Mouse (Mus musculus) hindbrain, embryonic 12.5 days (tissue): Measurements from ENCODE around the gene Ercc8. TPM values are rescaled to one million over a fixed set of nuclear protein-coding genes. Genes with fewer than 3 reads are reported as not detected.

Experiments used
- ATAC-seq: fragments of 200-750 bp; cut with Nextera tagmentation; 2 replicates; pipeline ENCODE4 v1.8.0; 2017; ENCODE audit warnings: moderate TSS enrichment; ENCODE audit not compliant: low FRiP score
- H3K27ac ChIP-seq: fragments of 300-500 bp; sonication (generic); 2 replicates; pipeline ENCODE4 v1.5.1; 2016; ENCODE audit warnings: mild to moderate bottlenecking
- H3K27me3 ChIP-seq: fragments of 300-500 bp; sonication (generic); 2 replicates; pipeline ENCODE4 v1.6.1; 2016; ENCODE audit warnings: mild to moderate bottlenecking
- H3K36me3 ChIP-seq: fragments of 300-500 bp; sonication (generic); 2 replicates; pipeline ENCODE4 v1.6.1; 2016; ENCODE audit warnings: mild to moderate bottlenecking
- H3K4me1 ChIP-seq: fragments of 300-500 bp; sonication (generic); 2 replicates; pipeline ENCODE4 v1.6.1; 2016
- H3K4me2 ChIP-seq: fragments of 300-500 bp; sonication (generic); replicated peaks from 2 replicates; pipeline ENCODE4 v1.6.1; 2016; ENCODE audit warnings: mild to moderate bottlenecking
- H3K4me3 ChIP-seq: fragments of 300-500 bp; sonication (generic); 2 replicates; pipeline ENCODE4 v1.5.1; 2016; ENCODE audit warnings: mild to moderate bottlenecking
- H3K9ac ChIP-seq: fragments of 300-500 bp; sonication (generic); 2 replicates; pipeline ENCODE4 v1.6.1; 2016; ENCODE audit warnings: mild to moderate bottlenecking, moderate library complexity
- H3K9me3 ChIP-seq: fragments of 300-500 bp; sonication (generic); replicated peaks from 2 replicates; pipeline ENCODE4 v1.6.1; 2016; ENCODE audit warnings: mild to moderate bottlenecking
- WGBS: fragments of 180-500 bp; shearing (Covaris S2); methylation state at CpG from one replicate; pipeline ENCODE4 v1.1.7; 2016; 5-methylcytosine and 5-hydroxymethylcytosine counted together
- polyA plus RNA-seq: library from polyadenylated mRNA; unstranded; fragments of >200 nt; fragmentation: Nextera tagmentation; extraction: Ambion mirVana; gene quantifications from 2 replicates; pipeline ENCODE4 v1.2.1, GENCODE M21; 2016

The Ercc8 gene
- polyA plus RNA-seq, 1 experiment from 2014 or later = 21.5 TPM

DNA sequence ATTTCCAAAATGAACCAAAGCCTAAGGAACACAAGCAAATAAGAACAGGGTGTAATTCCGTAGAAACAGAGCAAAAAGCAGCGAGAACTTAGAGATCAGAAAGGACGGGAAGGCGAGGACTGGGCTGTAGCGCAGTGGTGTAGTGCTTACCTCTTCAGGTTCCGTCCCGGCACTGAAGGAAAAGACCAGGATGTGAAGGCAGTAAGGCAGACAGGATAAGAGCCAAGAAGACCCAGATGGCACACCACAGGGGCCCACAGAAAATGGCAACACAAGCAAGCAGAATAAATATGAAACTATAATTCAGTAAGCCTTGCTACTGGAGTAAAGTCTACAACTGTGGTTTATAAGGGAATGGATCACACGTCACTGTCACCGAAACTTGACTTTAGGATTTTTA, 5.4 kb downstream of the Ercc8 start:
- no peak overlapping the region for H3K9ac ChIP-seq
- no peak overlapping the region for H3K4me3 ChIP-seq
- H3K27ac ChIP-seq = no peak overlapping the region
- ATAC-seq = no peak
- no peaks in the 10 kb centered on the region for H3K27me3 ChIP-seq
- peaks cover 9% of the 10 kb centered on the region for H3K4me1 ChIP-seq
- no peak overlapping the region for H3K4me2 ChIP-seq
- peaks cover 8% of the 10 kb centered on the region for H3K36me3 ChIP-seq
- 96% methylated on average over 9 of the region's 9 CpGs for WGBS
- H3K9me3 ChIP-seq = no peaks in the 10 kb centered on the region

DNA sequence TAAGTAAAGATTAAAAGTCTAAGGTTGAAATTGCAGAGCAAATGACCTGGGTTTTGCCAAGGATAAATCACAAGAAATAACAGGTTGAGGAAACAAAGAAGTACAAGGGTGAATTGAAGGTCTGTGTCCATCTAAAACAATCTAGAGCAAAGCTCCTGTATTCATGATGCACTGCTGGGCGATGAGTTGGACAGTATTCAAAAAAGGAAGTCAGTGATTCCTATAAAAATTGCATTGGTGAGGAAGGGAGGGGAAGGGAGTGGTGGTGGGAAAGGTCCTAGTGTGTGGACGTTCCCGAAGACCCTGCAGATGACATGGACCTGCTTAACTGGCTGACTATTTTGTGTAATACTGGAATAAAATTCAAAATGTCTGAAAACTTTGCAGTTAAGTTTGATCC, 6.1 kb downstream of the Ercc8 start:
- H3K27ac ChIP-seq = no peak overlapping the region
- no peak overlapping the region for H3K9ac ChIP-seq
- no peaks in the 10 kb centered on the region for H3K9me3 ChIP-seq
- H3K36me3 ChIP-seq = peaks cover 11% of the 10 kb centered on the region
- H3K4me1 ChIP-seq = peaks cover 3% of the 10 kb centered on the region
- H3K27me3 ChIP-seq = no peaks in the 10 kb centered on the region
- ATAC-seq = no peak
- no peak overlapping the region for H3K4me3 ChIP-seq
- H3K4me2 ChIP-seq = no peak overlapping the region
- WGBS = 89% methylated on average over 3 of the region's 3 CpGs

DNA sequence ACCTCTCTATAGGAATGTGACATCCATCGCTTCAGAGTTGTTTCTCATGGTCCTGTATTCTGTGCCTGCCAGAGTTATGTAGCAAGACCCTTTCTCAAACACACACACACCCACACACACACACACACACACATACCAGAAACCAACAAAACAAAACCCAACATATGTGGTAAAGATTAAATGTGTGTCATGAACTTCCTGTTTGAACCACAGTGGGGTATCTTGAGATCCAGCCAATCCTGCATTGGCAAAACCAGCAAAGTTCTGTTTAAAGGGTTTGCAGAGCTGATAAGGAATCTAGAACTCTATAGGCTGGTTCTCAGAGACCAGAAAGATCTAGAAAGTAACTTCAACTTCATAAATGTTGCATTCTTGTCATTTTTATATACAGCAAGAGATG, 11.5 kb downstream of the Ercc8 start:
- no peak for ATAC-seq
- Histone ChIP-seq H3K27ac (no peak overlapping the region), H3K4me3 (no peak overlapping the region), H3K9me3 (no peaks in the 10 kb centered on the region), H3K4me2 (no peak overlapping the region), H3K4me1 (no peaks in the 10 kb centered on the region), H3K9ac (no peak overlapping the region), H3K36me3 (peaks cover 33% of the 10 kb centered on the region), H3K27me3 (no peaks in the 10 kb centered on the region)
- WGBS = 90% methylated on average over 1 of the region's 1 CpGs

DNA sequence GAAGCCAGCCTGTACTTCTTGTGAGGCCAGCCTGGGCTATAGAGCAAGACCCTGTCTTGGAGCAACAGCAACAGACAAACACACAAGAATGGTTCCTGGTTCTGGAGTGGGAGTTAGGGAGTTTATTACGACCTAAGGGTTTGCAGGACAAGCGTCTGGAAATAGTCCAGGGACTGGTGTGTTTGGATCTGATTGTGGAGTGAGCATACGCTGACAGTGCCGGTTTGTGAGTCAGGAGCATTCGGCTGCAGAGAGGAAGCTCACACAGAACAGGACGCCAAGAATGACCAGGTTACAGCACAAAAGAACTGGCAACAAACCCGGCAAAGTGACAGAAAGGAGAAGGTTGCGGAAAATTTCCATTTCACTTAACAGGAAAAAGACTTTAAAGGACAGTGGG, 12.0 kb downstream of the Ercc8 start:
- WGBS = 89% methylated on average over 8 of the region's 8 CpGs
- Histone ChIP-seq H3K4me3 (no peak overlapping the region), H3K9ac (no peak overlapping the region), H3K36me3 (peaks cover 33% of the 10 kb centered on the region), H3K4me1 (no peaks in the 10 kb centered on the region), H3K4me2 (no peak overlapping the region), H3K27ac (no peak overlapping the region), H3K27me3 (no peaks in the 10 kb centered on the region), H3K9me3 (no peaks in the 10 kb centered on the region)
- ATAC-seq = no peak

DNA sequence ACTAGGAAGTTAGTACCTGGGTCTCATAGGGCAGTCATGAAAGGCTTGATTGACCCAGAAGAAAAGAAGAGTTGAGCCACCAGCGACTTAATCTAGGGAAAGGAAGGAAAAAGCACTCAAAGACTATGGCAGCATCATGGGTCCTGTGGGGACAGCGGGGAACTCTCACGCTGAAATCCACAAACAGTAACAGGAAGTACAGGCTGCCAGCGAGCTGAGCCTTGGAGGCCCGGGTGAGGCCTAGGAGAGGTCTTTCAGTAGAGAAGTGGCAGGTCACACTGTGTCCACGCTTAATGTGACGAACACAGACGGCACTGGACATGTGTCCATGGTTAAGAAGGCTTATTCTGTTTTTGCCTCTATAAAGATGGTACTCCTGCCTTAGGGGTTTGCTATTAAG, 21.1 kb downstream of the Ercc8 start:
- ATAC-seq = no peak
- Histone ChIP-seq H3K9ac (no peak overlapping the region), H3K4me3 (no peak overlapping the region), H3K27me3 (no peaks in the 10 kb centered on the region), H3K4me1 (no peaks in the 10 kb centered on the region), H3K9me3 (no peaks in the 10 kb centered on the region), H3K4me2 (no peak overlapping the region), H3K36me3 (peaks cover 56% of the 10 kb centered on the region), H3K27ac (no peak overlapping the region)
- WGBS = 93% methylated on average over 8 of the region's 8 CpGs

DNA sequence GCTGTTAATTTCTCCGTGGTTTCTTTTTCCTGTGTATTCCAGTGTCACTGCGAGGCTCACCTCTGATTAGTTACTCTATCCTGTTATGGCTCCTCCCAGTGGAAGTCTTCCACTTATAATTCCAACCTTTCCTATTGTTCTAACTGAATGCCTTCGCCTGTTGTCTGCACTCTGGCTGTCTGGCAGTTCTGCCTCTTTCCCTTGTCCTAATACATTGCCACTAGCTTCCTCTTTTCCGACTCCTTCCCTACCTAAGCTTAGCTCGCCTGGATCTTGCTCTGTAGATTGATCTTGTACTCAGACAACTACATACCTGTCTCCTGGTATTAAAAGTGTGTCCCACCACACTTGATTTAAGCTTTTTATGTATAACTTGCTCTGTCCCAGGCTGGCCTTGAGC, 22.3 kb downstream of the Ercc8 start:
- H3K36me3 ChIP-seq = peaks cover 66% of the 10 kb centered on the region
- no peak overlapping the region for H3K9ac ChIP-seq
- H3K4me2 ChIP-seq = no peak overlapping the region
- no peak overlapping the region for H3K27ac ChIP-seq
- H3K27me3 ChIP-seq = no peaks in the 10 kb centered on the region
- WGBS = 83% methylated on average over 5 of the region's 5 CpGs
- H3K9me3 ChIP-seq = no peaks in the 10 kb centered on the region
- H3K4me3 ChIP-seq = no peak overlapping the region
- H3K4me1 ChIP-seq = no peaks in the 10 kb centered on the region
- ATAC-seq = no peak

DNA sequence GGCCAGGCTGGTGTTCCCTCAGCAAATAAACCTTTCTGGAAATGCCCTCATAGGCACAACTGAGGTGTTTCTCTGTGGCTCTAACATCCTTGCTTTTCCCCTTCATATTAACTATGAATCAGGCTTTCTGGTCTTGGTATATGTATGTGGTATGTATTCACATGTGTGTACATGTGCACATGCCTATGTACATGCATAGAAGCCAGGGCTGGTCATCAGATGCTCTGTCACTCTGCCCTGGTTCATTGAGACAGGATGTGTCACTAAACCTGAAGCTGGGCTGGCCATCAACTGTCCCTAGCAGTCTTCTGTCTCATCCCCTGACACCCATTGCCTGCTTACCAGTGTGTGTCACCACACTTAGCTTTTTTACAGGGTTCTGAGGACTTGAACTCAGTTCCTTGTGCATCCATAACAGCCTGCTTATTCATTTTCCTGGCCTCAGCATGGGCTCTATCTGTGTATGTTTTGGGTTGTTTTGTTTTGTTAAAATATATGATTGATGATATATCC, 26.3 kb downstream of the Ercc8 start:
- Histone ChIP-seq H3K9me3 (no peaks in the 10 kb centered on the region), H3K27me3 (no peaks in the 10 kb centered on the region), H3K9ac (no peak overlapping the region), H3K4me3 (no peak overlapping the region), H3K4me2 (no peak overlapping the region), H3K36me3 (peaks cover 52% of the 10 kb centered on the region), H3K4me1 (no peaks in the 10 kb centered on the region), H3K27ac (no peak overlapping the region)
- no peak for ATAC-seq

DNA sequence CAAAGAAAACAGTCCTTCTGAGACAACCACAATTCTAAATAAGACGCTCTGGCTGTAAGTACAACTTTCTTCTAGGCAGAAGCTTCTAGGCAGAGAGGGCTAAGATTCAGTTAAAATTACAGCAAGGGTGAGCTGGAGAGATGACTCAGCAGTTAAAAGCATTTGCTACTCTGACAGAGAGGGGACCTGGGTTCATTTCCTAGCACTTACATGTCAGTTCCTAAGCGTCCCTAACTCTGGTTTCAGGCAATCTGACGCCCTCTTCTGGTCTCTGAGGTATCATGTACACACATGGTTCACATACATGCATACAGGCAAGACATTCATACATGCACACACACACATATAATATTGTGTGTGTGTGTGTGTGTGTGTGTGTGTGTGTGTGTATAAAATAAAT, 27.0 kb downstream of the Ercc8 start:
- no peak for ATAC-seq
- Histone ChIP-seq H3K27me3 (no peaks in the 10 kb centered on the region), H3K9ac (no peak overlapping the region), H3K36me3 (peaks cover 50% of the 10 kb centered on the region), H3K4me3 (no peak overlapping the region), H3K4me2 (no peak overlapping the region), H3K27ac (no peak overlapping the region), H3K4me1 (no peaks in the 10 kb centered on the region), H3K9me3 (no peaks in the 10 kb centered on the region)
- 87% methylated on average over 3 of the region's 3 CpGs for WGBS

DNA sequence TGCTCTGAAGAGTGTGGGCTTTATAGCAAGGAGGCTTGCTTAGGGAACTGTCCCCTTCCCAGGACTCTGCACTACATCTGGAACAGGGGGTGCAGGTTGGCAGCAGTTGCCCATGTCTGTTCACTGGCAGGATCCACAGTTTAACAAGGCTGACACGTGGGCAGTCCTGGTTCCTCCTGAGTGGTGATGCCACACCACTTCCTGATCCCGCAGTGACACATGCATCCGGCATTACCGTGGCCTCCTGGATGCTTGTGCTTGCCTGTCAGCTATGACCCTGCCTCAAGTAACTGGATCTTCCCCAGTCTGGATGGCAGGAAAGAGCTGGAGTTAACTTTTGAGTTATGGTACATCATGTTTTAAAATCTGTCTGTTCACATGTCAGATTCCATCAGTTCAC, 29.5 kb downstream of the Ercc8 start:
- Histone ChIP-seq H3K4me3 (no peak overlapping the region), H3K36me3 (peaks cover 28% of the 10 kb centered on the region), H3K4me1 (no peaks in the 10 kb centered on the region), H3K27ac (no peak overlapping the region), H3K27me3 (no peaks in the 10 kb centered on the region), H3K9ac (no peak overlapping the region), H3K9me3 (no peaks in the 10 kb centered on the region), H3K4me2 (no peak overlapping the region)
- WGBS = 90% methylated on average over 4 of the region's 4 CpGs
- no peak for ATAC-seq

DNA sequence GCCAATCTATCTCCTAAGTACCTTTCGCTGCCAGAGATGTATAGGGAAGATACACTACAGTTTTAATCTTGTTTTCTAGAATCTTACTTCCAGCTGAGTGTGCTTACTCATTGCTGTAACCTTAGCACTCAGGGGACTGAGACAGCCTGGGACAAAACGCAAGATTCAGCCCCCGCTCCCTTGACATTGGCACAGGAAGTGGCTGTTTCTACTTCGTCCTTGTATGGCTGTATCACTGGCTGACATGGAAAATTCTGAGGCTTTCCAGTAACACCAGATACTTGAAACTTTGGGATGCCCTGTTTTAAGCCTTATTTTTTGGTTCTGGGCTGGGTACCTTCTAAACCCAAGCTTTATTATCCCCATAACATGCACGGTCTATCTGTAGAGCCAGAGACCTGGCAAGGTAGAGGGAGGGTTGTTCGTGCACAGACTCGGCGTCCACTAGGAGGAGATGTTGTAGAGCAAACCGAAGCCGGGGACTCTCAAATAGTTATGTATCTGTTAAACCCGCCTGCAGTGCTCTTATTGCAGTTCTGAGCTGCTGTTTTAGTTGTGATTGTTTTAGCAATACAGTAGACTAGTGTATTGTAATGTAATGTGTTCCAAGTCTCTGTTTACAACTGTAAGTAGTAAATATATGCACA, 32.7 kb downstream of the Ercc8 start:
- H3K27me3 ChIP-seq = no peaks in the 10 kb centered on the region
- no peaks in the 10 kb centered on the region for H3K4me1 ChIP-seq
- no peak overlapping the region for H3K27ac ChIP-seq
- no peak overlapping the region for H3K9ac ChIP-seq
- no peaks in the 10 kb centered on the region for H3K9me3 ChIP-seq
- no peak overlapping the region for H3K4me2 ChIP-seq
- ATAC-seq = no peak
- peaks cover 19% of the 10 kb centered on the region for H3K36me3 ChIP-seq
- H3K4me3 ChIP-seq = no peak overlapping the region
- 62% methylated on average over 11 of the region's 11 CpGs for WGBS

DNA sequence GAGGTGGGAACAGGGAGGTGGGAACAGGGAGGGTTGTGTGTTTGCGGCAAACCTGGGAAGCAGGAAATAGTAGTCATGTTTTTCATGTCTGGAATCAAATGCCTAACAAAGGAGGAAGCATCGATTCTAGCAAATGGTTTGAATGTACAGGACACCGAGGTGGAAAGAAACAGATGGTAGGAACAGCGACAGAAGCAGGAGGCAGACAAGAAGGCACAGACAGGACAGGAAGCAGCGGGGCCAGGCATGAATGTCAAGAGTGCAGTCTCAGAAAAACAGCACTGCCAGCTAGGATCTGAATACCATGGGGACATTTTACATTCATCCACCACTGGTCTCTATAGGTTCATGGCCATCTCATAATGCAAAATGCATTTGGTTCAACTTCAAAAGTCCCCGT, 36.9 kb downstream of the Ercc8 start:
- no peaks in the 10 kb centered on the region for H3K4me1 ChIP-seq
- H3K27me3 ChIP-seq = no peaks in the 10 kb centered on the region
- H3K27ac ChIP-seq = no peak overlapping the region
- H3K9ac ChIP-seq = no peak overlapping the region
- peaks cover 13% of the 10 kb centered on the region; the same call in 1 of the 2 replicates for H3K36me3 ChIP-seq
- H3K4me2 ChIP-seq = no peak overlapping the region
- no peaks in the 10 kb centered on the region for H3K9me3 ChIP-seq
- no peak overlapping the region for H3K4me3 ChIP-seq
- ATAC-seq = no peak
- 90% methylated on average over 6 of the region's 6 CpGs for WGBS

DNA sequence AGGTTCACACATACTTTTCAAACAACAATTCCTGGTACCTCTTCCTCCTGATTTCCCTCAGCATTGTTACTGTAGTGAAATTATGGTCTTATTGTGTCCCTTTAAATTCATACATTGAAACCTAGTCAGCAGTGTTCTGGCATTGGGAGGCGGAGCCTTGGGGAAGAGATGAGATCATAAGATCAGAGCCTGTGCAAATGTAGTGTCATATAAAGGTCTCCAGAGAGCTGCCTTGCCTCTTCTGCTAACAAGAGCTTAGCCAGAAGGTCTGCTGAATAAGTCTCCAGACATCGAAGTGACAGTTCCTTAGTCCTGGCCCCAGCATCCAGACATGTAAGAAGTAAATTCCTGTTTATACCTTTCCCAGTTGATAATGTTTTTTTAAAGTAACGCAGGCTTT, 46.3 kb downstream of the Ercc8 start:
- Histone ChIP-seq H3K27ac (no peak overlapping the region), H3K9me3 (no peaks in the 10 kb centered on the region), H3K4me2 (no peak overlapping the region), H3K36me3 (no peaks in the 10 kb centered on the region), H3K4me3 (no peak overlapping the region), H3K9ac (no peak overlapping the region), H3K4me1 (no peaks in the 10 kb centered on the region), H3K27me3 (no peaks in the 10 kb centered on the region)
- no peak for ATAC-seq
- WGBS = 88% methylated on average over 3 of the region's 3 CpGs

DNA sequence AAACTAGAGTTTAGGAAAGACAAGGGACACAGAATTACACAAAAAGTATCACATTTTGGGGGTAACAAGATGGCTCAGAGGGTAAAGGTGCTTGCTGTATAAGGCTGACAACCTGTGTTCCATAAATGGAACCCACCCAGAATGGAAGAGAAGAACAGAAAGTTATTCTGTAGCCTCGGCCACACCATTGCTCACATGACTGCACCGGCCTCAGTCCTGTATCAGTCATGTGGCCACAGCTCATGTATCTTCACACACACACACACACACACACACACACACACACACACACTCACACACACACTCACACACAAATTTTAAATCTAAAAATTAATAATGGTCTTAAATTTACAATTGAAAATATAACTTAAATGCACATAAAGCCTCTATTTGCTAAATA, 48.9 kb downstream of the Ercc8 start:
- no peaks in the 10 kb centered on the region for H3K36me3 ChIP-seq
- ATAC-seq = no peak
- no peaks in the 10 kb centered on the region for H3K4me1 ChIP-seq
- no peak overlapping the region for H3K4me2 ChIP-seq
- H3K4me3 ChIP-seq = no peak overlapping the region
- no peak overlapping the region for H3K9ac ChIP-seq
- H3K27ac ChIP-seq = no peak overlapping the region
- H3K27me3 ChIP-seq = no peaks in the 10 kb centered on the region
- H3K9me3 ChIP-seq = no peaks in the 10 kb centered on the region
- WGBS = 89% methylated on average over 2 of the region's 2 CpGs
